Mouse (Mus musculus): Measurements from ENCODE around the gene Cfap126. TPM values are rescaled to one million over a fixed set of nuclear protein-coding genes. Genes with fewer than 3 reads are reported as not detected.
A peak's percentile ranks its signal among the peaks of the same experiment; 100 is the strongest.
"Not testable (repeated sequence)": the region's sequence is repeated elsewhere in the genome, so short reads cannot be mapped to it uniquely, and the experiment has no call there.

The Cfap126 gene
- total and polyA plus RNA-seq, 3 experiments, result 0.69 to 3.5 TPM; not detected in 1

GRCm38 (mm10) chr1:171071726-171072125 is 42.0 kb upstream of the Cfap126 start:
- not testable (repeated sequence) for H3K9me3 ChIP-seq (replicated peaks; ENCODE audit: insufficient read depth, low read length); H3K27ac ChIP-seq (ENCODE audit: control insufficient read depth, low read depth, low read length); DNase-seq (ENCODE audit: low read depth, low spot score); H3K27me3 ChIP-seq (ENCODE audit: control insufficient read depth in 1 of 2, insufficient read depth in 2 of 2, low read length in 2 of 2); H3K9ac ChIP-seq (ENCODE audit: control insufficient read depth, low read depth, low read length, poor library complexity, severe bottlenecking); H3K36me3 ChIP-seq (ENCODE audit: control insufficient read depth in 1 of 2, insufficient read depth in 2 of 2, low read length in 2 of 2); H3K4me1 ChIP-seq (ENCODE audit: control insufficient read depth in 1 of 2, insufficient read depth in 2 of 2, low read length in 2 of 2); H3K79me2 ChIP-seq (ENCODE audit: control insufficient read depth, insufficient read depth, low read length, poor library complexity); H3K4me3 ChIP-seq (ENCODE audit: control insufficient read depth in 1 of 2, insufficient read depth in 1 of 2, low read depth in 2 of 2, low read length in 2 of 2)

GRCm38 (mm10) chr1:171072217-171072616 is 41.5 kb upstream of the Cfap126 start:
- not testable (repeated sequence) for H3K9me3 ChIP-seq (replicated peaks; ENCODE audit: insufficient read depth, low read length); DNase-seq (ENCODE audit: low read depth, low spot score); H3K27ac ChIP-seq (ENCODE audit: control insufficient read depth, low read depth, low read length); H3K36me3 ChIP-seq (ENCODE audit: control insufficient read depth in 1 of 2, insufficient read depth in 2 of 2, low read length in 2 of 2); H3K79me2 ChIP-seq (ENCODE audit: control insufficient read depth, insufficient read depth, low read length, poor library complexity); H3K4me1 ChIP-seq (ENCODE audit: control insufficient read depth in 1 of 2, insufficient read depth in 2 of 2, low read length in 2 of 2); H3K4me3 ChIP-seq (ENCODE audit: control insufficient read depth in 1 of 2, insufficient read depth in 1 of 2, low read depth in 2 of 2, low read length in 2 of 2); H3K9ac ChIP-seq (ENCODE audit: control insufficient read depth, low read depth, low read length, poor library complexity, severe bottlenecking); H3K27me3 ChIP-seq (ENCODE audit: control insufficient read depth in 1 of 2, insufficient read depth in 2 of 2, low read length in 2 of 2)

- not testable (repeated sequence) for H3K4me3 ChIP-seq (ENCODE audit: control insufficient read depth in 1 of 2, insufficient read depth in 1 of 2, low read depth in 2 of 2, low read length in 2 of 2); H3K36me3 ChIP-seq (ENCODE audit: control insufficient read depth in 1 of 2, insufficient read depth in 2 of 2, low read length in 2 of 2); H3K27ac ChIP-seq (ENCODE audit: control insufficient read depth, low read depth, low read length); H3K9ac ChIP-seq (ENCODE audit: control insufficient read depth, low read depth, low read length, poor library complexity, severe bottlenecking); H3K79me2 ChIP-seq (ENCODE audit: control insufficient read depth, insufficient read depth, low read length, poor library complexity); H3K9me3 ChIP-seq (replicated peaks; ENCODE audit: insufficient read depth, low read length); H3K27me3 ChIP-seq (ENCODE audit: control insufficient read depth in 1 of 2, insufficient read depth in 2 of 2, low read length in 2 of 2); H3K4me1 ChIP-seq (ENCODE audit: control insufficient read depth in 1 of 2, insufficient read depth in 2 of 2, low read length in 2 of 2)
- peak; percentile 64; the same call in 1 of the 2 replicates for TF ChIP-seq TBP (IDR thresholded peaks at IDR 0.05; ENCODE audit: low read depth, low read length)
- DNase-seq (ENCODE audit: low read depth, low spot score), result peak; percentile 87
Observed at GRCm38 (mm10) chr1:171074283-171074682, 39.4 kb upstream of the Cfap126 start.

GRCm38 (mm10) chr1:171076176-171076575 is 37.5 kb upstream of the Cfap126 start:
- H3K9me3 ChIP-seq (replicated peaks; ENCODE audit: insufficient read depth, low read length); H3K36me3 ChIP-seq (ENCODE audit: control insufficient read depth in 1 of 2, insufficient read depth in 2 of 2, low read length in 2 of 2); H3K4me3 ChIP-seq (ENCODE audit: control insufficient read depth in 1 of 2, insufficient read depth in 1 of 2, low read depth in 2 of 2, low read length in 2 of 2); DNase-seq (ENCODE audit: low read depth, low spot score); H3K9ac ChIP-seq (ENCODE audit: control insufficient read depth, low read depth, low read length, poor library complexity, severe bottlenecking); H3K27ac ChIP-seq (ENCODE audit: control insufficient read depth, low read depth, low read length); H3K27me3 ChIP-seq (ENCODE audit: control insufficient read depth in 1 of 2, insufficient read depth in 2 of 2, low read length in 2 of 2); H3K79me2 ChIP-seq (ENCODE audit: control insufficient read depth, insufficient read depth, low read length, poor library complexity); H3K4me1 ChIP-seq (ENCODE audit: control insufficient read depth in 1 of 2, insufficient read depth in 2 of 2, low read length in 2 of 2): not testable (repeated sequence)

- H3K36me3 ChIP-seq (ENCODE audit: control insufficient read depth in 1 of 2, insufficient read depth in 2 of 2, low read length in 2 of 2); H3K4me1 ChIP-seq (ENCODE audit: control insufficient read depth in 1 of 2, insufficient read depth in 2 of 2, low read length in 2 of 2); H3K9ac ChIP-seq (ENCODE audit: control insufficient read depth, low read depth, low read length, poor library complexity, severe bottlenecking); DNase-seq (ENCODE audit: low read depth, low spot score); H3K79me2 ChIP-seq (ENCODE audit: control insufficient read depth, insufficient read depth, low read length, poor library complexity); H3K4me3 ChIP-seq (ENCODE audit: control insufficient read depth in 1 of 2, insufficient read depth in 1 of 2, low read depth in 2 of 2, low read length in 2 of 2); H3K9me3 ChIP-seq (replicated peaks; ENCODE audit: insufficient read depth, low read length); H3K27me3 ChIP-seq (ENCODE audit: control insufficient read depth in 1 of 2, insufficient read depth in 2 of 2, low read length in 2 of 2); H3K27ac ChIP-seq (ENCODE audit: control insufficient read depth, low read depth, low read length): not testable (repeated sequence)
Observed at GRCm38 (mm10) chr1:171077192-171077591, 36.5 kb upstream of the Cfap126 start.

GRCm38 (mm10) chr1:171077955-171078354 is 35.8 kb upstream of the Cfap126 start:
- not testable (repeated sequence) for H3K4me1 ChIP-seq (ENCODE audit: control insufficient read depth in 1 of 2, insufficient read depth in 2 of 2, low read length in 2 of 2); DNase-seq (ENCODE audit: low read depth, low spot score); H3K79me2 ChIP-seq (ENCODE audit: control insufficient read depth, insufficient read depth, low read length, poor library complexity); H3K9me3 ChIP-seq (replicated peaks; ENCODE audit: insufficient read depth, low read length); H3K27ac ChIP-seq (ENCODE audit: control insufficient read depth, low read depth, low read length); H3K4me3 ChIP-seq (ENCODE audit: control insufficient read depth in 1 of 2, insufficient read depth in 1 of 2, low read depth in 2 of 2, low read length in 2 of 2); H3K27me3 ChIP-seq (ENCODE audit: control insufficient read depth in 1 of 2, insufficient read depth in 2 of 2, low read length in 2 of 2); H3K9ac ChIP-seq (ENCODE audit: control insufficient read depth, low read depth, low read length, poor library complexity, severe bottlenecking); H3K36me3 ChIP-seq (ENCODE audit: control insufficient read depth in 1 of 2, insufficient read depth in 2 of 2, low read length in 2 of 2)

GRCm38 (mm10) chr1:171078419-171078818 is 35.3 kb upstream of the Cfap126 start:
- not testable (repeated sequence) for DNase-seq (ENCODE audit: low read depth, low spot score); H3K9ac ChIP-seq (ENCODE audit: control insufficient read depth, low read depth, low read length, poor library complexity, severe bottlenecking); H3K9me3 ChIP-seq (replicated peaks; ENCODE audit: insufficient read depth, low read length); H3K27me3 ChIP-seq (ENCODE audit: control insufficient read depth in 1 of 2, insufficient read depth in 2 of 2, low read length in 2 of 2); H3K27ac ChIP-seq (ENCODE audit: control insufficient read depth, low read depth, low read length); H3K4me1 ChIP-seq (ENCODE audit: control insufficient read depth in 1 of 2, insufficient read depth in 2 of 2, low read length in 2 of 2); H3K36me3 ChIP-seq (ENCODE audit: control insufficient read depth in 1 of 2, insufficient read depth in 2 of 2, low read length in 2 of 2); H3K79me2 ChIP-seq (ENCODE audit: control insufficient read depth, insufficient read depth, low read length, poor library complexity); H3K4me3 ChIP-seq (ENCODE audit: control insufficient read depth in 1 of 2, insufficient read depth in 1 of 2, low read depth in 2 of 2, low read length in 2 of 2)

Measured in MEL (cell line).